Mouse (Mus musculus): ENCODE measurements around the gene Gimap8.
"Not testable (repeated sequence)": the region's sequence is repeated elsewhere in the genome, so short reads cannot be mapped to it uniquely, and the experiment has no call there.

The Gimap8 gene

DNA sequence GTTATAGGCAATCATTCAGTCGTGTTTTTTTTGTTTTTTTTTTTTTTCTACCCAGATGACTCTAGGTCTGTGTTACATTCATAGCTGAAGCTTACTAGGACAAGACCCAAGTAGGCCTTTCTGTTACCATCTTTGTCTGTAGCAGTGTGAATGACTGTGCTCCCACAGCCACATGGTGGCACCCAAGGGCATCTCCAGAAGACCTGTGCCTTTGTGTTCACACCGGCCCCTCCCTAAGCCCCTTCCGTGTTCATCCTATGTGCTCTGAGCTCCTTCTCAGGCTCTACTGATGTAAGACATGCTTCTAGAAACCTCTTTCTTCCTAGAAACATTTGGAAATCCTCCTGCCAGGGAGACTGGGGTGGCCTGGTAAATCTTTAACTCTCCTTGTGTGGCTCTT lies at the start of gene Gimap8:
Gimap8 (plus strand) TSS at position 240 of the 400 bp plus-strand sequence.
- DNase-seq (ENCODE audit: low read depth, low spot score), result no peak

- DNase-seq (ENCODE audit: low read depth, low spot score), result no peak
These were observed 46.4 kb upstream of the Gimap8 start for GRCm38 (mm10) chr6:48600594-48600993.

DNA sequence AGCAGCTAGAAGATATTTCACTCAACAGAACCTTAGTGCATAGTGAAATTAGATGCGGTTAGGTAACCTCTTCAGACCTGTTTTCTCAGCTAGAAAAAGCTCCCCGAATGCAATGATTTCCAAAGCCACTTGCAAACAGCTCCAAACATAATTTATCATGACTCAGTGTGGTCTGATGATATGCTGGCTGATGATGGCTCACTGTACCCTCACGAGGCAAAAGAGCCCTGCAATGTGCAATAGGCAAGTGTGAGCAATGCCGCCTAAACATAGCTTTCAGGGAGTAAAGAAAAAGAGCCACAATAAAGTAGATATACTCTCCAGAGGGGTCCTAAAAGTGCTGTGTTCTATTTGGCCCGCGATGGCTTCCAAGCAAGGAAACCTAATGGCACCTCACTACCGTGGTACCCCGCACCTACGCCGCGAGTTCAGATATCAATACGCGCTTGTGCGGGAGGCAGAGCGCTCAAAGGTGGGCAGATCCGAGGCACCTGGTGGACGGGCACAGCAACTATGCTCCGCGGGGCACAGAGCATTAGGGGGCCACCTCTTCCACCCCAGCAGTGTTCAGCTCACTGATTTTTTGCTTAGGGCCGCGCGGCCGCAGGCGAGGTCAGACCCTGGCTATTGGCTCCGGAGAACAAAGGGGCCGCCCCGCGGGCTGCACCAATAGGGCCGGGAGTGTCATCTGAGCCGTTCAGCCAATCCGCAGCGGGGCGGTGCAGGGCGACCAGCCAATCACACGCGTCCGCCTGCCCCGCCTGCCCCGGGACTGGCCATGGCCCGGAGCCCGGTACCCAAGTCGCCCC lies 45.6 kb upstream of the Gimap8 start, which contains the start of gene Zfp775:
Zfp775 (plus strand) TSS at position 793 of the 809 bp plus-strand sequence.
- peak; percentile 93 for DNase-seq (ENCODE audit: low read depth, low spot score)

GRCm38 (mm10) chr6:48602080-48602741 lies 44.8 kb upstream of the Gimap8 start:
- peak; percentile 24 for DNase-seq (ENCODE audit: low read depth, low spot score)

- DNase-seq (ENCODE audit: low read depth, low spot score), result no peak
These were observed 38.9 kb upstream of the Gimap8 start for GRCm38 (mm10) chr6:48608124-48608523.

DNA sequence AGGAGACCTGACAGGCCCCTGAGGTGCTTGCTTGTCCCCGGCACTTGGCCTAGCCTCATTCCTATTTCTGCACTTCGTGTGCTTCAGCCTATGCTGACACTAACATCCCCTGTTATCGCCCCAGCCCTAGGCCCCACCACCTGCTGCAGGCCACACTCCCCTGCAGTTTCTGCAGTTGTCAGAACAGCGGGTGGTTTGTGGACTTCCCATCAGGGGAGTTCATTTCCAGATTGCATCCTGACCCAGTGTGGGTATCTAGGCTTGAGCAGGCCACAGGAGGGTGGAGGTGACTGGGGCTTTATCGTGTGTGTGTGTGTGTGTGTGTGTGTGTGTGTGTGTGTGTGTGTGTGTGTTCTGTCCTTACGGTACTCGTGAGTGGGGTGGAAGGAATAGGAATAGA lies 37.5 kb upstream of the Gimap8 start:
- DNase-seq (ENCODE audit: low read depth, low spot score), result no peak

DNA sequence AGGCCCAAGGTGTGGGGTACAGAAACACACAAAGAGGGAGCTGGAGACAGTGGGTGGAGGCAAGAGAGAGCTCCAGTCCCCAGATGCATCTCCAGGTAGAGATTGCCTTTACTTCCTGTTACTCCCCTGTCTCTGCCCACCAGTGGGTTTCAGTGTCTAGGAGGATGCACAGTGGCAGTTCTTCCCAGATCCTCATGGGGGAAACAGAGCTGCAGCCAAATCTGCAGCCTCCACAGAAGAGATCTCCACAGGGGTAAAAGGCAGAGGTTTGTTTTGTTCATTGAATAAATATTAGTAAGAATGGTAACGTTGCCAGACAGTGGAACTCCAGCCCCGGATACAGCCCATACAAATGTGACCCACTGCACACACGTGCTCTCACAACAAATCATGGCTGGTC lies 36.4 kb upstream of the Gimap8 start:
- no peak for DNase-seq (ENCODE audit: low read depth, low spot score)

DNA sequence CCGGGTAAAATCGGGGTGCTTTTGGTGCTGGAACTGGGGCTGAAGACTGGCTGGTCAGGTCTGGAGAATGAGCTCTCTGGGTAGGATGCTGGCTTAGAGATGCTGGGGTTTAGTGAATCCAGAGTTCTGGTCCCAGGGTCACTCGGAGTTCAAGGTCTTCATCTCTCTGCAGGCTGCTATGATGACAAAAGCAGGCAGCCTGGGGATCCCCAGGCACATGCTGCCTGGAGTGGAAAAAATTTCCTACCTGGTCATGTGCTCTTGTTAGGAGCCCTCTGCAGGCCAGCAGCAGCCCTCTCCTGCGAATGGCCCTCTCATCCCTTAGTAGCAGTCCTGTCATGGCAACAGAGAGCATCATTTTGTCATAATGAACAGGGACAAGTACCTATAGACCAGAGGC lies 33.6 kb upstream of the Gimap8 start:
- no peak for DNase-seq (ENCODE audit: low read depth, low spot score)

GRCm38 (mm10) chr6:48614756-48615155 lies 32.3 kb upstream of the Gimap8 start:
- DNase-seq (ENCODE audit: low read depth, low spot score), result no peak

- DNase-seq (ENCODE audit: low read depth, low spot score), result no peak
These were observed 27.0 kb upstream of the Gimap8 start for GRCm38 (mm10) chr6:48620031-48620430.

- DNase-seq (ENCODE audit: low read depth, low spot score), result not testable (repeated sequence)
These were observed 24.7 kb upstream of the Gimap8 start for GRCm38 (mm10) chr6:48622186-48622843.

DNA sequence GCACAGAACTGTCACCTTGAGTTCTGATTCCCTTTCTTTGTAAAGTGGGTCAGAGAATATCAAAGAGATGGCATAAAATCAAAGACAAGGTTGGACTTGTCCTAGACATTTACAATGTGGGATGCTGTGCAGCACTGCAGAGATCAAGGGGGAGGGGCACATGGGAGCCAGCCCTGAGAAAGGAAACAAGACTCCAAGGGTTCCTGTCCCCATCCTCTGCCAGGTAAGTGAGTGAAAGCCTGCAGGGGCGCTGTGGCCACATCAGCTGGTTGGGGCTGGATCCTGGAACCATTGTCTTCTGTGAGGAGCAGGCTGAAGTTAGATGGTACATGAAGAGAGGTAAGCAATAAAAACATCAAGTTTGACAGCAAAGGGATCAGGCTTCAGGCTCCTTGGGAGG lies 23.6 kb upstream of the Gimap8 start:
- no peak for DNase-seq (ENCODE audit: low read depth, low spot score)

GRCm38 (mm10) chr6:48626464-48626863 lies 20.6 kb upstream of the Gimap8 start, which contains the start of gene AI854703:
TSS of gene AI854703 (plus strand) at chr6:48626764.
- DNase-seq (ENCODE audit: low read depth, low spot score), result no peak

DNA sequence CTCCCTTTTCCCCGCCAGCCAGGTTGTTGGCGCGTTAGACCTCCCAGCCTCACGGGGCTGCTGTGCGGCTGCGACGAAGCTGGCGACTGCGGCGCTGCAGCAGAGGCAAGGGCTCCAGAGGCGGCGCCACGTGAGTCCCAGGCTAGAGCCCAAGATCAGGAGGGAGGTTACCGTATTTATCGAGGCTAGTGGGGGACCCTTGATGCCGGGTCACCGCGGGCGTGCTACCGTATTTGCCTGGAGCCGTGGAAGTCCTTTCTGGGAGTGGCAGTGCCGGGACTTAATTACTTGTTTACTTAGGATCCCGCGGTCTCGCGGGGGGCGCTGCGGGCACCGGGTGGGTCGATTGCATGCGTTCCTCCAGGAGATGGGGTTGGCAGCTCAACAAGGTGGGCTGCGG lies 20.1 kb upstream of the Gimap8 start:
- peak; percentile 62 for DNase-seq (ENCODE audit: low read depth, low spot score)

- no peak for DNase-seq (ENCODE audit: low read depth, low spot score)
These were observed 19.5 kb upstream of the Gimap8 start for GRCm38 (mm10) chr6:48627511-48627924.

- no peak for DNase-seq (ENCODE audit: low read depth, low spot score)
These were observed 18.7 kb upstream of the Gimap8 start for GRCm38 (mm10) chr6:48628377-48628776.

DNA sequence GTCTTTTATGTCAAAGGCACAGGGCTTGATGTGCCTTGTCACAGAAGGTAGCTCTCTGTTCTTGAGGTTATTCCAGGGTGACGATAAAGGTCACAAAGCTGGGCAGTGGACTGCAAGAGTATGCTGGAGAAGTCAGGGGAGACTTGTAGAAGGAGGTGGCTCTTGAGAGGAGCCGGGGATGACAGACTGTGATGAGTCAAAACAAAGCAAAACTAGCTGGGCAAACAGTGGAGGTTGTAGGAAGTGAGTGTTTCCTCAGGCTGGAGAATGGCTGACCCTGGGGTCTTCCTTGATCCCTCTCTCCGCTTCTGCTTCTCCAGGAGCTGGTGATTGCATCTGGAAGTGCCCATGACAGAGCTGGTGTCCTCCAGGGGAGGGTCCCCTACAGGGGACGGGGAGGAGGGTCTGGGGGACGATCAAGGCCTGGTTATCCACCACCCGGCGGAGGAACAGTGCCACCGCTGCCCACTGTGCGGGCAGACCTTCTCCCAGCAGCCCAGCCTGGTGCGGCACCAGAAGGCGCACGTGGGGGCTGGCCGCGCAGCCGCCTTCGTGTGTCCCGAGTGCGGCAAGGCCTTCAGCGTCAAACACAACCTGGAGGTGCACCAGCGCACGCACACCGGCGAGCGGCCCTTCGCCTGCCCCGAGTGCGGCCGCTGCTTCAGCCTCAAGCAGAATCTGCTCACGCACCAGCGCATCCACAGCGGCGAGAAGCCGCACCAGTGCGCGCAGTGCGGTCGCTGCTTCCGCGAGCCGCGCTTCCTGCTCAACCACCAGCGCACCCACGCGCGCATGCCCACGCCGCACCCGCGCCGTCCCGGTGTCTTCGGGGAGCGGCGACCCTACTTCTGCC lies 18.0 kb upstream of the Gimap8 start:
- peak; percentile 20 for DNase-seq (ENCODE audit: low read depth, low spot score)

DNA sequence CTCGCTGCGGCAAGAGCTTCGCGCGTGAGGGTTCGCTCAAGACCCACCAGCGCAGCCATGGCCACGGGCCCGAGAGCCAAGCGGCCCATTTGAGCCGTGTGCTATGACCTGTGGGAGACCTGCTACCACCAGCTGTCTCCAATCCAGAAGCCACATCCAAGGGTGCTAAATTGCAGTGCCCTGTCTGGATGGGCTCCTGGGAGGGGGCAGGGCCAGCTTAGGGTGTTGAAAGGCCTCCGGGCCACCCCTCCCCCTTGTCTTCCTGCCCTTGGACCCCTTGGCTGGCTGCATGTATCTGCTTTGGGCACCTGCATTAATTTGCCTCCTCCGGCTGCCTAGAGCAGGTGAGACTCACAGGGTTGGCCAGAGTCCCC lies 17.4 kb upstream of the Gimap8 start:
- no peak for DNase-seq (ENCODE audit: low read depth, low spot score)

- no peak for DNase-seq (ENCODE audit: low read depth, low spot score)
These were observed 16.2 kb upstream of the Gimap8 start for GRCm38 (mm10) chr6:48630831-48631230.

GRCm38 (mm10) chr6:48635105-48635504 lies 11.9 kb upstream of the Gimap8 start:
- no peak for DNase-seq (ENCODE audit: low read depth, low spot score)

GRCm38 (mm10) chr6:48636515-48636914 lies 10.5 kb upstream of the Gimap8 start:
- DNase-seq (ENCODE audit: low read depth, low spot score), result no peak

All from forelimb bud, embryonic 11.5 days (tissue).